Mouse (Mus musculus) liver, embryonic 16.5 days (tissue): Measurements from ENCODE around the gene Gm42791. TPM values are rescaled to one million over a fixed set of nuclear protein-coding genes. Genes with fewer than 3 reads are reported as not detected.
A peak's percentile ranks its signal among the peaks of the same experiment; 100 is the strongest.

ENCODE experiments used
- ATAC-seq: fragments of 200-750 bp; cut with Nextera tagmentation; 2 replicates; pipeline ENCODE4 v1.8.0; 2017; ENCODE audit warnings: low read depth, mild to moderate bottlenecking, moderate number of reproducible peaks, moderate library complexity
- H3K27ac ChIP-seq: fragments of 300-500 bp; sonication (generic); 2 replicates; pipeline ENCODE4 v1.5.1; 2014; ENCODE audit warnings: mild to moderate bottlenecking, low read length
- H3K27me3 ChIP-seq: fragments of 300-500 bp; sonication (generic); 2 replicates; pipeline ENCODE4 v1.6.1; 2014; ENCODE audit warnings: low read depth, low read length, mixed read lengths; ENCODE audit not compliant: control insufficient read depth, insufficient read depth
- H3K36me3 ChIP-seq: fragments of 300-500 bp; sonication (generic); 2 replicates; pipeline ENCODE4 v1.6.1; 2014; ENCODE audit warnings: mild to moderate bottlenecking; ENCODE audit not compliant: control insufficient read depth, insufficient read depth
- H3K4me1 ChIP-seq: fragments of 300-500 bp; sonication (generic); 2 replicates; pipeline ENCODE4 v1.6.1; 2014; ENCODE audit warnings: low read depth, low read length, mixed read lengths; ENCODE audit not compliant: control insufficient read depth
- H3K4me2 ChIP-seq: fragments of 300-500 bp; sonication (generic); 2 replicates; pipeline ENCODE4 v1.6.1; 2014; ENCODE audit warnings: low read depth, low read length, mixed read lengths
- H3K4me3 ChIP-seq: fragments of 300-500 bp; sonication (generic); 2 replicates; pipeline ENCODE4 v1.5.1; 2014; ENCODE audit warnings: low read depth, mild to moderate bottlenecking, low read length
- H3K9ac ChIP-seq: fragments of 300-500 bp; sonication (generic); 2 replicates; pipeline ENCODE4 v1.6.1; 2014; ENCODE audit warnings: low read depth, low read length
- H3K9me3 ChIP-seq: fragments of 300-500 bp; sonication (generic); replicated peaks from 2 replicates; pipeline ENCODE4 v1.6.1; 2016; ENCODE audit warnings: low read length; ENCODE audit not compliant: control insufficient read depth
- WGBS: fragments of 180-500 bp; shearing (Covaris S2); extraction: QIAGEN DNeasy Blood & Tissue Kit; methylation state at CpG from one replicate; pipeline ENCODE4 v1.1.7; 2014; ENCODE audit not compliant: insufficient replicate concordance; 5-methylcytosine and 5-hydroxymethylcytosine counted together
- polyA plus RNA-seq: library from polyadenylated mRNA; unstranded; fragments of >200 nt; fragmentation: Nextera tagmentation; extraction: Ambion mirVana; gene quantifications from 2 replicates; pipeline ENCODE4 v1.2.1, GENCODE M21; 2015

The Gm42791 gene
- polyA plus RNA-seq, 1 experiment from 2014 or later = 0.53 TPM

GRCm38 (mm10) chr5:148923408-148923807, 71.5 kb downstream of the Gm42791 start:
- no peaks in the 10 kb centered on the region for H3K27me3 ChIP-seq
- no peak for ATAC-seq
- H3K9me3 ChIP-seq = no peaks in the 10 kb centered on the region
- H3K4me2 ChIP-seq = no peak overlapping the region
- H3K36me3 ChIP-seq = peaks cover 5% of the 10 kb centered on the region
- 66% methylated on average over 10 of the region's 10 CpGs for WGBS
- no peak overlapping the region for H3K4me3 ChIP-seq
- no peak overlapping the region for H3K9ac ChIP-seq
- no peak overlapping the region for H3K27ac ChIP-seq
- H3K4me1 ChIP-seq = peaks cover 20% of the 10 kb centered on the region

GRCm38 (mm10) chr5:148922773-148923172, 72.2 kb downstream of the Gm42791 start:
- peaks cover 19% of the 10 kb centered on the region for H3K4me1 ChIP-seq
- no peaks in the 10 kb centered on the region for H3K9me3 ChIP-seq
- H3K36me3 ChIP-seq = peaks cover 10% of the 10 kb centered on the region
- H3K4me3 ChIP-seq = no peak overlapping the region
- ATAC-seq = no peak
- no peak overlapping the region for H3K9ac ChIP-seq
- no peak overlapping the region for H3K4me2 ChIP-seq
- 61% methylated on average over 5 of the region's 5 CpGs for WGBS
- no peaks in the 10 kb centered on the region for H3K27me3 ChIP-seq
- H3K27ac ChIP-seq = no peak overlapping the region

GRCm38 (mm10) chr5:148918049-148918448, 76.9 kb downstream of the Gm42791 start:
- H3K9ac ChIP-seq = no peak overlapping the region
- peaks cover 18% of the 10 kb centered on the region for H3K36me3 ChIP-seq
- H3K4me1 ChIP-seq = no peaks in the 10 kb centered on the region; the same call in 1 of the 2 replicates
- no peaks in the 10 kb centered on the region for H3K9me3 ChIP-seq
- no peak overlapping the region for H3K4me3 ChIP-seq
- no peak for ATAC-seq
- H3K27me3 ChIP-seq = no peaks in the 10 kb centered on the region
- WGBS = 71% methylated on average over 5 of the region's 5 CpGs
- H3K4me2 ChIP-seq = no peak overlapping the region
- H3K27ac ChIP-seq = no peak overlapping the region

GRCm38 (mm10) chr5:148916775-148917174, 78.2 kb downstream of the Gm42791 start:
- no peak for ATAC-seq
- H3K9ac ChIP-seq = no peak overlapping the region
- peaks cover 9% of the 10 kb centered on the region for H3K4me1 ChIP-seq
- H3K4me2 ChIP-seq = no peak overlapping the region
- H3K27ac ChIP-seq = no peak overlapping the region
- H3K27me3 ChIP-seq = no peaks in the 10 kb centered on the region
- peaks cover 18% of the 10 kb centered on the region for H3K36me3 ChIP-seq
- H3K4me3 ChIP-seq = no peak overlapping the region
- H3K9me3 ChIP-seq = no peaks in the 10 kb centered on the region
- WGBS = 86% methylated on average over 6 of the region's 6 CpGs

GRCm38 (mm10) chr5:148912262-148912661, 82.7 kb downstream of the Gm42791 start:
- 22% methylated on average over 3 of the region's 3 CpGs for WGBS
- H3K9ac ChIP-seq = no peak overlapping the region

GRCm38 (mm10) chr5:148910066-148910465, 84.9 kb downstream of the Gm42791 start:
- Histone ChIP-seq H3K27me3 (no peaks in the 10 kb centered on the region), H3K4me3 (no peak overlapping the region), H3K9ac (no peak overlapping the region), H3K36me3 (peaks cover 3% of the 10 kb centered on the region; the same call in 1 of the 2 replicates), H3K4me2 (no peak overlapping the region), H3K27ac (no peak overlapping the region), H3K4me1 (peaks cover 33% of the 10 kb centered on the region), H3K9me3 (no peaks in the 10 kb centered on the region)
- 79% methylated on average over 4 of the region's 4 CpGs for WGBS
- no peak for ATAC-seq

More at GRCm38 (mm10) chr5:148912262-148912661, 82.7 kb downstream of the Gm42791 start:
- Histone ChIP-seq H3K9me3 (no peaks in the 10 kb centered on the region), H3K4me3 (no peak overlapping the region), H3K36me3 (peaks cover 5% of the 10 kb centered on the region; the same call in 1 of the 2 replicates), H3K27me3 (no peaks in the 10 kb centered on the region), H3K4me1 (peaks cover 24% of the 10 kb centered on the region), H3K4me2 (no peak overlapping the region), H3K27ac (no peak overlapping the region)
- no peak for ATAC-seq

- H3K36me3 ChIP-seq = peaks cover 3% of the 10 kb centered on the region; the same call in 1 of the 2 replicates
- ATAC-seq = no peak
- H3K9me3 ChIP-seq = no peaks in the 10 kb centered on the region
- H3K27me3 ChIP-seq = no peaks in the 10 kb centered on the region
- H3K27ac ChIP-seq = no peak overlapping the region
- no peak overlapping the region for H3K4me3 ChIP-seq
- no peak overlapping the region for H3K9ac ChIP-seq
- no peak overlapping the region for H3K4me2 ChIP-seq
- peaks cover 33% of the 10 kb centered on the region for H3K4me1 ChIP-seq
- 63% methylated on average over 6 of the region's 6 CpGs for WGBS
These were observed 85.5 kb downstream of the Gm42791 start for GRCm38 (mm10) chr5:148909402-148909801.

GRCm38 (mm10) chr5:148909057-148909395, 85.9 kb downstream of the Gm42791 start:
- WGBS = 57% methylated on average over 7 of the region's 7 CpGs
- no peak overlapping the region for H3K27ac ChIP-seq
- peaks cover 5% of the 10 kb centered on the region; the same call in 1 of the 2 replicates for H3K36me3 ChIP-seq
- no peak overlapping the region for H3K4me2 ChIP-seq
- no peak overlapping the region for H3K4me3 ChIP-seq
- peaks cover 33% of the 10 kb centered on the region for H3K4me1 ChIP-seq
- 0 out of 2 replicates have a peak, but pooled peaks have one; percentile 12 for ATAC-seq
- H3K9me3 ChIP-seq = no peaks in the 10 kb centered on the region
- H3K9ac ChIP-seq = no peak overlapping the region
- no peaks in the 10 kb centered on the region for H3K27me3 ChIP-seq

- Histone ChIP-seq H3K9ac (no peak overlapping the region), H3K4me1 (peaks cover 33% of the 10 kb centered on the region), H3K27me3 (no peaks in the 10 kb centered on the region), H3K4me2 (no peak overlapping the region), H3K27ac (no peak overlapping the region), H3K36me3 (peaks cover 5% of the 10 kb centered on the region; the same call in 1 of the 2 replicates), H3K9me3 (no peaks in the 10 kb centered on the region), H3K4me3 (no peak overlapping the region)
- ATAC-seq = peak; percentile 10; the same call in 1 of the 2 replicates
- WGBS = 48% methylated on average over 17 of the region's 17 CpGs
These were observed 86.5 kb downstream of the Gm42791 start for GRCm38 (mm10) chr5:148908191-148909056.
